Comparison of ENCODE assay signal across 7 mouse cellular contexts in genomic region chr8:85080532-85081215, GRCm38 (mm10). TPM values are rescaled to one million over a fixed set of nuclear protein-coding genes. Genes with fewer than 3 reads are reported as not detected.
DNase-seq lines count a peak whose midpoint lies in the region; ATAC-seq lines count a peak whose summit lies in the region.

Gene Wdr83os (plus strand): TSS chr8:85080740.

- peak within 1 kb of the TSS; percentile 94 for H3K4me3 ChIP-seq in forebrain, embryonic 14.5 days (ENCODE audit: low read depth, low read length)

- H3K27me3 ChIP-seq in forebrain, embryonic 14.5 days (replicated peaks; ENCODE audit: control insufficient read depth, insufficient read depth, low read length), result no peaks in the 10 kb centered on the region

- under 1% methylated on average over 30 of the region's 30 CpGs for WGBS in forebrain, embryonic 14.5 days

- ATAC-seq in forebrain, embryonic 14.5 days, result peak; percentile 23; the same call in 1 of the 2 replicates

- 0 out of 2 replicates have a peak within 1 kb of the TSS, but pooled peaks have one; percentile 21 for H3K27ac ChIP-seq in forebrain, embryonic 14.5 days (ENCODE audit: low read depth, low read length)

- peak within 1 kb of the TSS; percentile 92 for H3K9ac ChIP-seq in forebrain, embryonic 14.5 days (ENCODE audit: low read length)

- no peaks in the 10 kb centered on the region for H3K9me3 ChIP-seq in forebrain, embryonic 14.5 days (replicated peaks; ENCODE audit: control insufficient read depth, low read length)

- peak within 1 kb of the TSS; percentile 94 for H3K4me2 ChIP-seq in forebrain, embryonic 14.5 days (ENCODE audit: low read length)

- peaks cover 19% of the 10 kb centered on the region for H3K4me1 ChIP-seq in forebrain, embryonic 14.5 days (ENCODE audit: control insufficient read depth, insufficient read depth, low read length)

- DNase-seq in Muller cell, postnatal 12 days (ENCODE audit: inconsistent ontology term), result peak; percentile 69
- DNase-seq in brain, embryonic 18.5 days (ENCODE audit: low read depth, low spot score), result peak; percentile 60
- DNase-seq in forebrain, embryonic 14.5 days (ENCODE audit: low spot score), result peak; percentile 88
- peak; percentile 68 for DNase-seq in heart, postnatal 4 days
- no peak for DNase-seq in layer of hippocampus, adult 8-10 months (ENCODE audit: low spot score in 2 of 2)
- peak; percentile 65 for DNase-seq in lung, postnatal 10 days
- DNase-seq in retina, postnatal 1 day, result peak; percentile 91

- H3K36me3 ChIP-seq in forebrain, embryonic 14.5 days (ENCODE audit: control insufficient read depth, insufficient read depth, low read length), result peaks cover 30% of the 10 kb centered on the region

RNA-seq across cellular contexts. Expression of gene Wdr83os, which starts in this region (rescaled TPM):
- polyA plus RNA-seq in forebrain, embryonic 14.5 days (2014; fragmentation: Nextera tagmentation; extraction: Ambion mirVana), result 147 and 170 TPM in 2 replicates
- total RNA-seq in heart, postnatal 4 days (2021), result 10 to 100 TPM; 52.4 to 61.0 TPM
- 10 to 100 TPM; 58.3 to 64.3 (median 61.7) TPM for total RNA-seq in layer of hippocampus, adult 8-10 months (2022)

Comparison
In these comparisons a context has a peak if more than half of its experiments do, and no peak if none do; other contexts are left out.
1. DNase-seq: peak in Muller cell, postnatal 12 days (single experiment), brain, embryonic 18.5 days (single experiment), forebrain, embryonic 14.5 days (single experiment), heart, postnatal 4 days (single experiment), lung, postnatal 10 days (single experiment) and retina, postnatal 1 day (single experiment); none in layer of hippocampus, adult 8-10 months (0 of 2).